Mouse (Mus musculus): ENCODE data around the gene Zcchc14. TPM values are rescaled to one million over a fixed set of nuclear protein-coding genes. Genes with fewer than 3 reads are reported as not detected.

Zcchc14 gene
- total and polyA plus RNA-seq, 3 experiments, result not detected

DNA sequence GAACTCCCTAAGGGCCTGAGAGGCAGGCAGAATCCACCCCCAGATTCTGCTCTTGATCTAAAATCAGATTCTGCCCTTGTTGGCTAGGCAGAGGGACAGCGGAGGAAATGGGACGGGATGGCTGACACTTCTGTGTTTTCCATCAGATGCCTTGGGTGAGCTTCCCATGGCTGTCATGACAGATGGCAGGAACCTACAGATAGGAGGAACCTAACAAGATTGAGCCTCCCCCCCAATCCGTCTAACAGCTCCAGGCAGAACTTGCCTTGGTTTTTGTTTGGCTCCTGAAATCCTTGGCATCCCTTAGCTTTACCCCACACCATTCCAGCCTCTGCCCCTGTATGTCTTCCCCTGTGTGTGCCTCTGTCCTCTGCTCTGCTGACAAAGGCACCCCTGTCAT, 22.5 kb upstream of the Zcchc14 start:
- TF ChIP-seq GABPA (IDR thresholded peaks at IDR 0.05; ENCODE audit: insufficient replicate concordance, low read depth, low read length), result no peak
- no peak for TF ChIP-seq KAT2A (IDR thresholded peaks at IDR 0.05; ENCODE audit: insufficient replicate concordance, low read length)
- no peak for TF ChIP-seq SMC3 (IDR thresholded peaks at IDR 0.05; ENCODE audit: low read depth, low read length)
- no peak for TF ChIP-seq CHD2 (IDR thresholded peaks at IDR 0.05; ENCODE audit: low read length)
- no peak for TF ChIP-seq RAD21 (IDR thresholded peaks at IDR 0.05; ENCODE audit: low read depth, low read length)
- no peak for TF ChIP-seq ETS1 (conservative IDR thresholded peaks at IDR 0.05; ENCODE audit: low read depth, low read length)
- no peak for TF ChIP-seq MYC (IDR thresholded peaks at IDR 0.05; ENCODE audit: low read depth, low read length)
- TF ChIP-seq TCF12 (IDR thresholded peaks at IDR 0.05; ENCODE audit: low read depth, low read length), result no peak
- no peak for TF ChIP-seq POLR2AphosphoS2 (IDR thresholded peaks at IDR 0.05; ENCODE audit: low read depth, low read length)
- no peak for TF ChIP-seq RCOR1 (conservative IDR thresholded peaks at IDR 0.05; ENCODE audit: low read depth, low read length)
- TF ChIP-seq ZKSCAN1 (IDR thresholded peaks at IDR 0.05; ENCODE audit: borderline replicate concordance, low read depth, low read length), result no peak
- no peak for TF ChIP-seq PAX5 (IDR thresholded peaks at IDR 0.05; ENCODE audit: low read length)
- no peak for TF ChIP-seq HCFC1 (IDR thresholded peaks at IDR 0.05; ENCODE audit: low read depth, low read length)
- TF ChIP-seq TBP (conservative IDR thresholded peaks at IDR 0.05; ENCODE audit: low read depth, low read length), result no peak
- TF ChIP-seq ZC3H11A (IDR thresholded peaks at IDR 0.05; ENCODE audit: low read depth, low read length), result no peak
- TF ChIP-seq NRF1 (IDR thresholded peaks at IDR 0.05; ENCODE audit: low read depth, low read length), result no peak
- Histone ChIP-seq H3K27ac (ENCODE audit: insufficient read depth, low read depth) (no peak overlapping the region), H3K9me3 (replicated peaks; ENCODE audit: low read length) (peaks cover 2% of the 10 kb centered on the region), H3K79me2 (replicated peaks; ENCODE audit: control insufficient read depth, extremely low read depth, insufficient read depth, poor library complexity, severe bottlenecking) (no peaks in the 10 kb centered on the region), H3K36me3 (replicated peaks in 1 of 2; ENCODE audit: control insufficient read depth in 1 of 2, insufficient read depth in 1 of 2, low read length in 1 of 2) (no peaks in the 10 kb centered on the region), H3K4me3 (replicated peaks in 1 of 3; ENCODE audit: low read depth in 2 of 3, low read length in 2 of 3, poor library complexity in 1 of 3) (no peak overlapping the region), H3K27me3 (replicated peaks) (peaks cover 72% of the 10 kb centered on the region), H3K4me1 (ENCODE audit: control insufficient read depth in 1 of 2, insufficient read depth in 2 of 2) (no peaks in the 10 kb centered on the region; a peak in 1 of 4 replicates), H3K4me2 (ENCODE audit: insufficient read depth, low read depth, poor library complexity, severe bottlenecking) (no peak overlapping the region), H3K9ac (ENCODE audit: insufficient read depth, low read depth) (no peak overlapping the region)
- in situ Hi-C loops (cut with MboI; ENCODE audit: low pct_ligation_motif_present, low pct_unique_long_range_greater_than_20kb, low sequenced_read_pairs) (no loop called here), dilution Hi-C loops (cut with MboI; ENCODE audit: extremely low pct_ligation_motif_present, extremely low pct_unique_long_range_greater_than_20kb, low sequenced_read_pairs) (no loop called here)
- DNase-seq (ENCODE audit: extremely low read depth), result no peak

DNA sequence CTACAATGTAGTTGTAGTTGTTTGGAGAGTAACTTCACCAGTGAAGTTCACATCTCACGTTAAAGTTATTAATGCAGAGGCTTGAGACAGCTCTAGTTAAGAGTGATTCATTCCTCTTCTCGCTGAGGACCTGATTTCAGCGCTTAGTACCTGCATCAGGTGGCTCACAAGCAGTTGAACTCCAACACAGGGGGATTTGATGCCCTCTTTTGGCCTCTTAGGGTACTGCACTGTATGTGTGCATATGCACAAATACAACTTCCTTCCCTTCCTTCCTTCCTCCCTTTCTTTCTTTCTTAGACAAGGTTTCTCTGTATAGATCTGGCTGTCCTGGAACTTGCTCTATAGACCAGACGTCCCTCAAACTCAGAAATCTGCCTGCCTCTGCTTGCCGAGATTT, 21.8 kb upstream of the Zcchc14 start:
- no peaks in the 10 kb centered on the region for H3K79me2 ChIP-seq (replicated peaks; ENCODE audit: control insufficient read depth, extremely low read depth, insufficient read depth, poor library complexity, severe bottlenecking)
- H3K36me3 ChIP-seq (replicated peaks in 1 of 2; ENCODE audit: control insufficient read depth in 1 of 2, insufficient read depth in 1 of 2, low read length in 1 of 2), result no peaks in the 10 kb centered on the region
- H3K9ac ChIP-seq (ENCODE audit: insufficient read depth, low read depth), result no peak overlapping the region
- H3K27me3 ChIP-seq (replicated peaks), result peaks cover 78% of the 10 kb centered on the region
- H3K4me2 ChIP-seq (ENCODE audit: insufficient read depth, low read depth, poor library complexity, severe bottlenecking), result no peak overlapping the region
- no peak; the same call in 1 of the 2 replicates for TF ChIP-seq SMC3 (IDR thresholded peaks at IDR 0.05; ENCODE audit: low read depth, low read length)
- TF ChIP-seq RAD21 (IDR thresholded peaks at IDR 0.05; ENCODE audit: low read depth, low read length), result peak; percentile 40
- no peak for TF ChIP-seq TBP (conservative IDR thresholded peaks at IDR 0.05; ENCODE audit: low read depth, low read length)
- no peak for TF ChIP-seq GABPA (IDR thresholded peaks at IDR 0.05; ENCODE audit: insufficient replicate concordance, low read depth, low read length)
- TF ChIP-seq CTCF (conservative IDR thresholded peaks at IDR 0.05 in 1 of 2, IDR thresholded peaks at IDR 0.05 in 1 of 2; ENCODE audit: low read depth in 2 of 2, low read length in 2 of 2), result peak; percentile 59 to 60
- TF ChIP-seq BHLHE40 (IDR thresholded peaks at IDR 0.05; ENCODE audit: low read depth, low read length), result no peak
- no peak for TF ChIP-seq POLR2A (IDR thresholded peaks at IDR 0.05; ENCODE audit: low read depth, low read length)
- no peak for TF ChIP-seq ZKSCAN1 (IDR thresholded peaks at IDR 0.05; ENCODE audit: borderline replicate concordance, low read depth, low read length)
- peaks cover 2% of the 10 kb centered on the region for H3K9me3 ChIP-seq (replicated peaks; ENCODE audit: low read length)
- H3K4me3 ChIP-seq (replicated peaks in 1 of 3; ENCODE audit: low read depth in 2 of 3, low read length in 2 of 3, poor library complexity in 1 of 3), result no peak overlapping the region
- in situ Hi-C loops (cut with MboI; ENCODE audit: low pct_ligation_motif_present, low pct_unique_long_range_greater_than_20kb, low sequenced_read_pairs) (no loop called here), dilution Hi-C loops (cut with MboI; ENCODE audit: extremely low pct_ligation_motif_present, extremely low pct_unique_long_range_greater_than_20kb, low sequenced_read_pairs) (no loop called here)
- no peak for DNase-seq (ENCODE audit: extremely low read depth)
- no peaks in the 10 kb centered on the region; a peak in 1 of 4 replicates for H3K4me1 ChIP-seq (ENCODE audit: control insufficient read depth in 1 of 2, insufficient read depth in 2 of 2)
- H3K27ac ChIP-seq (ENCODE audit: insufficient read depth, low read depth), result no peak overlapping the region

Measured in CH12.LX (cell line).